ENCODE assay signal across 24 mouse cellular contexts in the genomic region with DNA sequence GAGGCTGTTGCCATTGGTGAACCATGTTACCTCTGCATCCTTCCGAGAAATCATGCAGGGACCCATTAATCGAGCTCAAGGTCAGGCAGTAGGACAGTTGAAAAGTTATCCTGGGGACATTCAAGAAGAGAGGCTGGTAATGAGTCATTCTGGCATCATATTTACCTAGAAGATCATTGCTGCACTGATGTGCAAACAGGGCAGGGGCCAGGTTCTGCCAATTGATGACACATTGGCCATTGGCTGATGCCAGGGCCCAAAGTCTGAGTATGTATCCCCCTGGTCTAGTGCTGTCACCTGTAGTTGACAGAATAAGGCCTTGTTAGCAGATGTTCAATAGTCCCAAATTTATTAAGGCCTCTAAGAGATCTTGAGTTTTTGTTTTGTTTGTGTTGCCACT.
A peak's percentile ranks its signal among the peaks of the same experiment; 100 is the strongest.
DNase-seq lines count a peak whose midpoint lies in the region; ATAC-seq and TF ChIP-seq lines count a peak whose summit lies in the region.
"Had no signal": no experiment of that assay in that cellular context is flagged by ENCODE, and none has a peak within 500 bp of the region (broad histone marks: within the 10 kb centered on the region; RNA-seq: fewer than 3 reads in every experiment).

No protein-coding gene starts in this region.

- H3K36me3 ChIP-seq in liver, postnatal 0 days (replicated peaks; ENCODE audit: insufficient read depth, low read length): no peaks in the 10 kb centered on the region
- no peaks in the 10 kb centered on the region for H3K36me3 ChIP-seq in liver, embryonic 11.5 days (ENCODE audit: control insufficient read depth, insufficient read depth, low read length)
- H3K36me3 ChIP-seq: embryonic facial prominence, embryonic 10.5 days; embryonic facial prominence, embryonic 12.5 days; forebrain, embryonic 15.5 days; G1E had no signal

- no peak overlapping the region for H3K4me2 ChIP-seq in liver, postnatal 0 days (ENCODE audit: low read depth, low read length)
- no peak overlapping the region for H3K4me2 ChIP-seq in liver, embryonic 11.5 days
- H3K4me2 ChIP-seq: embryonic facial prominence, embryonic 12.5 days; forebrain, embryonic 13.5 days; forebrain, embryonic 15.5 days had no signal

- no peak overlapping the region for H3K9ac ChIP-seq in liver, postnatal 0 days (replicated peaks)
- no peak overlapping the region for H3K9ac ChIP-seq in liver, embryonic 11.5 days (ENCODE audit: low read depth, low read length)
- H3K9ac ChIP-seq: embryonic facial prominence, embryonic 12.5 days; forebrain, embryonic 13.5 days; forebrain, embryonic 15.5 days; forebrain, postnatal 0 days had no signal

- 73% methylated on average over 2 of the region's 2 CpGs for WGBS in liver, postnatal 0 days (ENCODE audit: insufficient replicate concordance)
- 81% methylated on average over 2 of the region's 2 CpGs for WGBS in liver, embryonic 11.5 days

- peak; percentile 72 for ATAC-seq in liver, postnatal 0 days
- no peak for ATAC-seq in liver, embryonic 11.5 days (replicated peaks; ENCODE audit: low FRiP score)
- ATAC-seq: activated CD4-positive, CD25-positive, alpha-beta regulatory T cell, adult 4 months; CD4-positive, CD25-positive, alpha-beta regulatory T cell, adult 4 months; forebrain, embryonic 13.5 days; forebrain, embryonic 15.5 days; forebrain, postnatal 0 days; Patski had no signal

- no peaks in the 10 kb centered on the region for H3K4me1 ChIP-seq in liver, postnatal 0 days (ENCODE audit: insufficient read depth)
- no peaks in the 10 kb centered on the region for H3K4me1 ChIP-seq in liver, embryonic 11.5 days (replicated peaks; ENCODE audit: control insufficient read depth, insufficient read depth, low read length)
- H3K4me1 ChIP-seq: forebrain, embryonic 15.5 days had no signal

- TF ChIP-seq CTCF in liver, postnatal 0 days (IDR thresholded peaks at IDR 0.05; ENCODE audit: low read depth): no peak

- peak; percentile 6 to 34 for DNase-seq in adrenal gland, adult (ENCODE audit: inconsistent age in 2 of 2, low spot score in 1 of 2)
- no peak for DNase-seq in adrenal gland, postnatal 14 days
- peak; percentile 4 for DNase-seq in adrenal gland, adult 8-10 months
- no peak for DNase-seq in adrenal gland, adult 18-20 months (ENCODE audit: low spot score in 2 of 2)
- peak; percentile 13 for DNase-seq in heart, adult 11 months
- DNase-seq in heart, adult 18-20 months: no peak
- DNase-seq in liver, postnatal 0 days: no peak
- DNase-seq in liver, embryonic 11.5 days (ENCODE audit: low spot score): no peak
- DNase-seq: B cell, adult 2 months; cerebellum, adult 11-12 months; cerebellum, adult 2 months; cerebellum, adult 9-10 months; cerebellum, postnatal 10 days; cerebellum, postnatal 25 days; forebrain, postnatal 0 days had no signal

- no peaks in the 10 kb centered on the region for H3K9me3 ChIP-seq in liver, postnatal 0 days (ENCODE audit: low read length)
- H3K9me3 ChIP-seq in liver, embryonic 11.5 days (ENCODE audit: control insufficient read depth, low read length): no peaks in the 10 kb centered on the region
- H3K9me3 ChIP-seq: embryonic facial prominence, embryonic 10.5 days; embryonic facial prominence, embryonic 12.5 days; forebrain, embryonic 13.5 days; G1E had no signal

- H3K27me3 ChIP-seq in liver, postnatal 0 days (ENCODE audit: insufficient read depth, low read length): no peaks in the 10 kb centered on the region
- no peaks in the 10 kb centered on the region for H3K27me3 ChIP-seq in liver, embryonic 11.5 days (replicated peaks; ENCODE audit: control insufficient read depth, insufficient read depth, low read length)
- H3K27me3 ChIP-seq: CH12.LX; embryonic facial prominence, embryonic 12.5 days; forebrain, embryonic 13.5 days; forebrain, embryonic 15.5 days; Patski had no signal

- no peak overlapping the region for H3K4me3 ChIP-seq in liver, postnatal 0 days (ENCODE audit: low read depth, low read length)
- no peak overlapping the region for H3K4me3 ChIP-seq in liver, embryonic 11.5 days (ENCODE audit: low read depth, low read length)
- H3K4me3 ChIP-seq: embryonic facial prominence, embryonic 10.5 days; embryonic facial prominence, embryonic 12.5 days; forebrain, embryonic 13.5 days; forebrain, embryonic 15.5 days had no signal

- H3K27ac ChIP-seq in liver, postnatal 0 days (ENCODE audit: low read depth): no peak overlapping the region
- no peak overlapping the region for H3K27ac ChIP-seq in liver, embryonic 11.5 days (ENCODE audit: low read depth, low read length)
- H3K27ac ChIP-seq: embryonic facial prominence, embryonic 10.5 days; embryonic facial prominence, embryonic 12.5 days; forebrain, embryonic 13.5 days; forebrain, embryonic 15.5 days had no signal

- TF ChIP-seq EP300 in liver, postnatal 0 days (IDR thresholded peaks at IDR 0.05; ENCODE audit: low read depth): no peak

Comparison
In these comparisons a context has a peak if more than half of its experiments do, and no peak if none do; other contexts are left out.
1. DNase-seq: peak in adrenal gland, adult (2 of 2), adrenal gland, adult 8-10 months (single experiment) and heart, adult 11 months (single experiment); none in adrenal gland, postnatal 14 days (single experiment), adrenal gland, adult 18-20 months (0 of 2), heart, adult 18-20 months (0 of 2), liver, postnatal 0 days (single experiment) and liver, embryonic 11.5 days (single experiment).